Mouse (Mus musculus): ENCODE measurements at regions not wholly inside any gene's neighbourhood (a gene's known extent, or its start where the extent isn't known, plus 50 kb on each side); places are given as distances from the start of the nearest gene placed in this dataset.

GRCm38 (mm10) chr15:72208076-72208475 is 1626.3 kb upstream of the Gm6569 start:
- TF ChIP-seq CTCF (IDR thresholded peaks at IDR 0.05; ENCODE audit: control insufficient read depth, insufficient read depth, low read length) (no peak), POLR2A (IDR thresholded peaks at IDR 0.05; ENCODE audit: borderline replicate concordance, control insufficient read depth, low read depth, low read length) (no peak)

Measured in bone marrow, adult 2 months (tissue).